Mouse (Mus musculus) kidney, postnatal 25 days (tissue): Measurements from ENCODE around the gene Rpl29.

Experiments used
- DNase-seq, 2 experiments: peaks; one replicate each; pipeline ENCODE4 v3.0.0; 2021; ENCODE audit warnings: mixed read lengths in 2 of 2

Gene Rpl29

DNA sequence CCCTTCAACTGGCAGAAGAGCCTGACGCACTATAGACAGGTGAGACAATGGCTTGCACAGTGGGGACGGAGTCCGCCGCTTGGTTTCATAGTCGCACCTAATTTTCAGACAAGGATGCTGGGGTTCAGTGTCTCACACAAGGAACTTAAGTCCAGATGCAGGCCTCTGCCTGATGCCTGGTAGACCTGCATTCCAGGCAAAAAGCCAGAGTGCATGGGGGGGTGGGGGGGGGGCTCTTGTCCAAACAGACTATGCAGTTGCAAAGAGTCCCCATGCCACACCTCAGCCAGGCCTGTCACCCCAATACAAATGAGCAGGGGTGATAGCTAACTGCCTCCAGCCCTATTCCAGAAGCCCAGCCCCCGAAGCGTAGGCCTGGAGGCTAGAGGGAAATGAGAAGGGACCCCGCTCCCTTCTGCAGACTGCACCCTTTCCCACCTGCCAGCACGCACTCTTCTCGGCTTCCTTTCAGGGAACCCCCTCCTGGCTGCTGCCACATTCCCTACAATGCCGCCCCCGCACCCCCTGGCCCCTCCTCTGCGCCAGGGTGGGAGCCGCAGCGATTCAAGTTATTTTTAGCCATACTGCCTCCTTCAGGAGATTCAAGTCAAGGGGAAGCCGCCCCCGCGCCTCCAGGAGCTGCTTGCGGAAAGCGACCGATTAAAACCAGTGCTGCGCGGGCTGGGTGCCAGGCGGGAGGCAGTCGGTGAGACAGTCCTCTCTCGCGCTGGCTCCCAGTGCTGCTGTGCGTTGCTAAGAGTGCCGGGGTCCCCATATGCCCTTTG, 11.2 kb upstream of the Rpl29 start:
- DNase-seq = peak; percentile 90 to 92

DNA sequence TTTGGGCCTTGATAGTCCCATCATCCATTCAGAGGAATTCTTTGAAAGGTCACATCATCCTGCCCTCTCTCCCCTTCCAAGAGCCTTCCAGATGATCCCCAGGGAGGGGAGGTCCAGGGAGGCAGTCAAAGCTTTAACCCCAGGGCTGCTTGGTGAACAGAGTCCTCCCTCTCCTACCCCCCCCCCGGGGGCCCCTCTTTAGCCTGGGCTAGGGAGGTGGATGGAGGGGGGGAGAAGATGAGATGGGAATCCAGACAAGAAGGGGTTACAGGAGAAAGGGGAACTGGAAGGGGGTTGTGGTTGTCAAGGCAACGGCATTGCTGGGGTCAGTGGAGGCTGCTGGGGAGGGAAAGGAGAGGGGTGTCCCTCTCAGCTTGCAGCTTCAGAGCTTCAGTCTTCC, 8.6 kb upstream of the Rpl29 start:
- DNase-seq = no peak

DNA sequence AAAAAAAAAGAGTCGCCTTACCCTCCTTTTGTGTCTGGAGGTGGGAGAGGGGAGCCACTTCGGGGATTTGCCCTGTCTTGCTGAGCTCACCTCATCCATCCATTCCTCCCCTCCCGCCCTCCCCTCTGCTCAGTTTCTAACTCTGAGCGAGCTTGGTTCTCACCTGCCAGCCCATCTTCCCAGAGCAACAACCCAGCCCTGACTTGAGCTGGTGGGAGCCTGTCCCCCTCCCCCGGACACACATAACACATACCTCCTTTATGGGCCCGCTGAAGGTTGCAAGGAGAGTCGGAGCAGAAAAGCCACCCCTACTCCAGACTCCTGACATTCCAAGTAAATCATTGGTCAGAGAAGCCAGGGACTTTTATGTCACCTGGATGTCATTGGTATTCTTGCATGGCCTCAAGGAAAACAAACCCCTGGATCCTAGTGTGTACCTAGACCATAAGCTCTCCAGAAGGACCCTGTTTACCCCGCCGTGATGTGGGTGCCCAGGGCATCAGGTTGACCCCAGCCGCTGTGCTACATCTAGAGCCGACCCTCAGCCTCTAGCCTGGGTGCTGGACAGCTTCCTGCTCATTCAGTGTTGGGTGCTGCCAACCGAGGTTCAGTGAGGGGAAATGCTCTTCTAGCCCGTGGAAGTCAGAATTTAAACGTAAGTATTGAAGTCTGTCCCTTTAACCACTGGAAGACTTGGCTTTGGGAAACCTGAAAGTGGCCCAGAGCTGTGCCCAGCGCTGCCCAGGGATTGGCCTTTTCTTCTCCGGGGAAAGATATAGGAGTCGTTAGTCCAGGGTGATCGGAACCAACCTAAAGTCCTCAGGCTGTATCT, 8.0 kb upstream of the Rpl29 start:
- DNase-seq = no peak

DNA sequence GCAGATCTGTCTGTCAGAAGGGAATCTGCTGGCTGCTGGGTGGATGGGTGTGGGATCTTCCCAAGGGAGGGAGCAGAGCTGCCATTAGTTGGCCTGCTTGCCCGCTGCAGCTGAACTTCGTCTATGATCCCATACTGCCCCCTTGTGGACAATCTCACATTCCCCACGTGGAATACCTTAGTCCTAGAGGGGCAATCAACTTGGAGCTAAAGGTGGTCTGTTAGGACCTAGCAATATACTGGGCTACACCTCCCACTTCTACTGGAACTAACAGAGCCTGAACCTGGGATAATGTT, 7.4 kb upstream of the Rpl29 start:
- DNase-seq = peak; percentile 87 to 94

DNA sequence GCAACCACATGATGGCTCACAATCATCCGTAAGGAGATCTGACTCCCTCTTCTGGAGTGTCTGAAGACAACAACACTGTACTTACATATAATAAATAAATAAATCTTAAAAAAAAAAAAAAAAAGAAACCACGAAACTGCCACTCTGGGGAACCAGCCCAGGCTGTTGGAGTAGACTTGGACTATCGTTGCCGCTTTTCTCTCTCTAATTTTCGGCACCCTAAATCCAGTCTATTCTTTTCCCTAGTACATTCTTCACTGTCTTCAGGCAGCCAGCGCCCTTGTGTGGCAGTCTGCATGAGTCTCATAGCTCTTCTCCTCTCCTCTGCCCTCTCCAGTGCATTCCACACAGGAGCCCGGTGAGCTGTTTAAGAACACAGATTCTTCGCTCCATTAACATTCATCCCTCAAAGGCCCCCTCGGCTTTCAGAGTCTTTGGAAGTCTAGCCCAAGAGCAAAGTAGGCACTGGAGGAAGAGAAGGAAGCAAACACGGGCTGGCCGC, 484 bp upstream of the Rpl29 start:
- no peak for DNase-seq

DNA sequence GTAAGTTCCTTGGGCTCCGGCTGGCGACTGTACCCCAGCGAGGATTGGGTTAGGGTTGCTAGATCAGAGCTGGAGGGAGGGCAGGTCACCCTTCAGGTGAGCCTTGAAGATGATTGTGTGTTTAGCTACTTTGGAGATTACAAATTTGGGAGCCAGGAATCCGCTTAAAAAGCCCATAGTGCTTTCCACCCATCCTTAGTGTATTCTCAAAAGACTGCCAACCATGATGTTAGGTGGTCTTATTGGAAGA, 686 bp downstream of the Rpl29 start:
- DNase-seq = no peak

DNA sequence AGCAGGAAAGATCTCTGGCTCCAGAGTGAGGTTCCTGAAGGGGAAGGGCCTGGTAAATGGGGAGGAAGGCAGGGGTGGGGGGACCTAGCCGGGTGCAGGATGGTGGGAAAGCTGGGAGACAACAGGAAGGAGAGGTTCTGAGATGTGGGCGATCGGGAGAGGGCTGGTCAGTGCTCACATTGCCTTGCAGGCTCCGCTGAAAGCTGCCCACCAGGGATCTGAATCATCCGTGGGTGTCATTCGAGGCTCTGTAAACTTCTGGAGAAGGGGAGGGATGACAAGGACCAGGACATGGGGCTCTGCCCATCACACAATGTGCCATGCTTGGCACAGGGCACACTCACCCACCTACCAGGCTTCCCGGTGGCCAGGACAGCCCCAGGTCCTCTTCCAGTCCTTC, 4.1 kb downstream of the Rpl29 start:
- DNase-seq = no peak

DNA sequence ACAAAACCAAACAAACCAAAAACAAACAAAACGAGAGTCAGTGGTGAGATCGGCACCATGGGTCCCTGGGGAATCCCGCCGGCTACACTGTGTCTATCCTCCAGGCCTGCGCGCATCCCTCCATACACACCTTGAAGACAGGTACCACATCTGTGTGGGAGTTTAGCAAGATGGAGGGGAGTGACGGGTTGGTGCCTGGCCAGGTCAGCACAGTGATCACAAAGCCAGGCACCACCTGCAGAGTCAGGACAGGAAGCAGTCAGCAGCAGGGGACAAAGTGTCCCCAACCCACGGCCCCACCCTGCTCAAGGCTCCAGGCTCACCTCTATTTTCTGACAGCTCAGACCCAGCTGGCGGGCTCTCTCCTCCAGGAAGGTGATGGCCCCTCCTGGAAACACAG, 7.3 kb downstream of the Rpl29 start:
- no peak for DNase-seq

DNA sequence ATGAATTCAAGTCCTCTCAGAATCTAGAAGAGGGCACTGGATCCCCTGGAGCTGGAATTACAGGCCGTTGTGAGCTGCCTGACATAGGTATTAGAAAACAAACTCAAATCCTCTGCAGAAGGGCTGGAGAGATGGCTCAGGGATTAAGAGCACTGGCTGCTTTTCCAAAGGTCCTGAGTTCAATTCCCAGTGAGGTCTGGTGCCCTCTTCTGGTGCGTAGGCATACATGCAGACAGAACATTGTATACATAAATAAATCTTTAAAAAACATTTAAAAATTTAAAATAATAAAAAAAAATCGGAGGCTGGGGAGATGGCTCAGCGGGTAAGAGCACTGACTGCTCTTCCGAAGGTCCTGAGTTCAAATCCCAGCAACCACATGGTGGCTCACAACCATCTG, 13.4 kb downstream of the Rpl29 start:
- no peak for DNase-seq

DNA sequence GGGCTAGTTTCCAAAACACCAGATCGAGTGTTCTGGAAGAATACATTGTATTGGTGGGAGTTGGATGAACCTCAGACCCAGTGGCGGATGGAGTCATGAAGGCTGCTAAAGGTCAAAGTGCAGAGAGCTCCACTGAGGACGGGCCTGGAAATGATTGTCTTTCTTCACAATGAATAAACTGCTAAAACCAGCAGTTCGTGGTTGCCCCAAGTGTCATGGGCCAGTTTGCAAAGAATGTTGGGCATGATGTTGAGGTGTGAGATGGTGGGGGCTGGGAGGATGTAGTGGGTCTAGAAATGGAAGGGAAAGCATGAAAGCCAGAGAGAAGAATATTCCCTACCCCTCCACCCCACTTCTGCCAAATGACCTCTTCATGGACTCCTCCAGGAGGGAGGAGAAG, 15.6 kb downstream of the Rpl29 start:
- DNase-seq = peak; percentile 62 to 77

DNA sequence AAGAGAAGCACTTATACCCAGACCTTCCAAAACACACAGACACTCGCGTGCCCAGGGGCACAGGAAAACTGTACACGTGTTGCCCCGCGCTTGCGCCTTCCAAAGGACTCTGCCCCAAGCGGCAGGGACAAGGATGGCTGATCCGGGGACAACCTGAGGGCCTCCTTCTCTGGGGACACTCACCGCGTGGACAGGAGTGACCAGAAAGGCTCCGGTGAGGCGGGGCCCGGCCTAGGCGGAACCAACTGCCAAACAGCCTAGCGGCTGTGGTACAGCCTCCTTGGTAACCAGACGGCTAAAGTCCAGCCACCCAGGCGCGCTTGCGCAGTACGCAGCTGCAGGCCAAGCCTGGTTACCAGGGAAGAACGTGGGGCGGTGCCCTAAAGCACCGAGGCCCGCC, 18.1 kb downstream of the Rpl29 start, which contains the start of the genes Abhd14b and Abhd14a:
Gene Abhd14b, plus strand, starts transcription at position 112 of the 400 bp plus-strand sequence.
Gene Abhd14a, minus strand, starts transcription at position 331 of the 400 bp plus-strand sequence.
- DNase-seq = peak; percentile 98 to 99

DNA sequence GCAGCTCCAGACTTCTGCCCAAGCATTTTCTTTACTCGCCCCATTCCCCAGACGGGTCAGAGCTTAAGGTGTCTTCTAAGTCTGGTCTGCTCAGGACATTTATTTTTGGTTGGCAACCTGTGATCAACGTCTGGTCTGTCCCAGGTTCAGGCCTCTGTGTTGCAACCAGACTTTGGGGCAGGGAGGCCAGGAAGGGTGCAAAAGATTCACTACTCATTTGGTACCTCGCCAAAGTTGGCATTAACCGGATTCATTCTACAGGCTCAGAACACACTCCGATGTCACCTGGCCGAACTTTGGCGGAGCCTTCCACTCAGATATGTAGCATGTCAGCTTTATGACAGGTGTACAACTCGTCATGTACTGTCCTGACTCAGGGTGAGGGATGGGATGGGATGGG, 18.7 kb downstream of the Rpl29 start:
- peak; percentile 41 to 67 for DNase-seq

DNA sequence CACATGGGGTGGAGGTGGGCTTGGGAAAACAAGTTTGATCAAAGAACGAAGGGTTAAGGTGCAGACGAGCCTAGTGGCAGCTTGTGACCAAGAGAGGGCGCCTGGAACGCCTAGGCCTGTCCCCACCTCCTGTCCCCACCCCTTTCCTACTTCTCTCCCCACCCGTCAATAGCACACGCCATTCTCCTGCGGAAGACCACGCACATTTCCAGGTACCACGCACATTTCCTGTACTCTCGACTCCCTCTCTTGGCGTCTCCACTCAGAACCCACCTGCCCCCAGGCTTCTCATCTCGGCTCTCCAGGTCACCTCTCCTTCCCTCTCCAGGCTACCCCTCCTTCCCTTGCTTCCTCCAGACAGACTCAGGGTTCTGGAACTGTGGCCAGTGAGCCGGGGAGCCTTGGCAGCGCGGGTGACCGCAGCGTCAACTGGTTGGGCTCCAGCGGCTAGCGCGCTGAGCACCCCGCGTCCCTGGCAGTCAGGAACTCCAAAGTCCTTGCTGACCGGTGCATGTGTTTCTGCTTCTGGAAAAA, 19.3 kb downstream of the Rpl29 start:
- DNase-seq = peak; percentile 86 to 92

DNA sequence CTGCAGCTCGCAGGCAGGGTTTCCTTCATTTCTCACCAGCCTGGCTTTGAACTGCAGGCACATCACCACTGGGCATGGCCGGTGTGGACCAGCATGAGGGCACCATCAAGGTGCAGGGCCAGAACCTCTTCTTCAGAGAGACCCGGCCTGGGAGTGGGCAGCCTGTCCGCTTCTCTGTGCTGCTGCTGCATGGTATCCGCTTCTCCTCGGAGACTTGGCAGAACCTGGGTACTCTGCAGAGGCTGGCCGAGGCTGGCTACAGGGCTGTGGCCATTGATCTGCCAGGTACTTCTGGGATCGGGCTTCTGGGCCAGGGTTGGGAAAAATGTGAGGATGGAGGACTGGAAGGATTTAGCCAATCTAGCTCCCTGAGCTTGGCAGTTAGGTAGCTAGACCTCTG, 20.7 kb downstream of the Rpl29 start:
- no peak for DNase-seq

DNA sequence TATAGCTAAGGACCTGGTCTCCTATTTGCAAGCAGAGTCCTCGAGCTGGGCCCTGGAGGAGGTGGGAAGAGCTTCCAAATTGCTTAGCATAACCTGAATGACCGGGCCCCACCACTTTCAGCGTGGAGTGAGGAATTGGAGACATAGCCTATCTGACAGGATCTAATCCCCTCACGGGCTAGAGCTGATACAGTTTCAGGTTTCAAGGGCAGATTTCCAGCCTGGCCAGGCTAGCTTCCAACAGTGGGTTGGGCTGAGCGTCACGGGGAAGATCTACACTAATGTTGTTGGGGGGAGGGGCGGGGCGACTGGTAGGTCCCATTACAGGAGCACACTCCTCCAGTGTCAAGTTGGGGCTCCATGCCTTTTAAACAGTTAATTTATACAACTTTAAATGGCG, 21.4 kb downstream of the Rpl29 start:
- peak; percentile 93 for DNase-seq

DNA sequence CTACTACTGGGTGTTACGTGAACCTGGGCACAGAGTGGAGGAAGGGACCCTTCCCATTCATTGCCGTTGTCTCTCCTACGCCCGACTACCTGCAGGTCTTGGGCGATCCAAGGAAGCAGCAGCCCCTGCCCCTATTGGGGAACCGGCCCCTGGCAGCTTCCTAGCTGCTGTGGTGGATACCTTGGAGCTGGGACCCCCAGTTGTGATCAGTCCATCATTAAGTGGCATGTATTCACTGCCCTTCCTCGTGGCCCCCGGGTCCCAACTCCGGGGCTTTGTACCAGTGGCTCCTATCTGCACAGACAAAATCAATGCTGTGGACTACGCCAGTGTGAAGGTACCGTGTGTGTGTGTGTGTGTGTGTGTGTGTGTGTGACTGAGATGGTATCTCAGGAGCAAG, 22.0 kb downstream of the Rpl29 start:
- DNase-seq = no peak

DNA sequence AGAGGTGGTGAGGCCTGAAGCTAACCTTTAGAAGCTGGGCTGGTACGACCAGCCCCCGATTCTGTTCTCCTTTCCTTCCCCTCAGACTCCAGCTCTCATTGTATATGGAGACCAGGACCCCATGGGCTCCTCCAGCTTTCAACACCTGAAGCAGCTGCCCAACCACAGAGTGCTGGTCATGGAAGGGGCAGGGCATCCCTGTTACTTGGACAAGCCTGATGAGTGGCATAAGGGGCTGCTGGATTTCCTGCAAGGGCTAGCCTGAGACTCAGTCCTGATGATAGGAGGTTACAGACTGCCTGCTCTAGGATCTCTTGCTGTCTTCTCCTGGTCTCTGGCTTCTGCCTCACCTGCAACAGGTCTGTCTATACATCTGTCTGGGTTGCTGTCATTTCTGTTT, 22.6 kb downstream of the Rpl29 start:
- DNase-seq = no peak

DNA sequence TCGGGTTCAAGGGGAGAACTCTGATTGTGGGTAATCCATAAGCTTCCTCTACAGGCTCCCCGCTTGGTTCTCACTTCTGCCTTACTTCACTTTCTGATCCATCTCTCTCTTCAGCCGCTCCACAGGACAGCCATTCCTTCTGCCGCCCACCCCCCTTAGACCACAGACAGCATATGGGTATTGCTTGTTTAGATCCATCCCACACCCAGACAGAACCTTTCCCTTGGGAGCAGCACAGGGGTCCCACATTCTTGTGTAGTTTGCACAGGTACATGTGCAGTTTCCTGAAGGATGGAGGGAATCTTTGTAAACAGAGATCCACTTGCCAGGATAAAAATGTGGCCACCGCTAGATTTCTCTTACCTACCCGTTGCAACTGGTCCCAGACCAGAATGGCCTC, 23.1 kb downstream of the Rpl29 start:
- no peak for DNase-seq

DNA sequence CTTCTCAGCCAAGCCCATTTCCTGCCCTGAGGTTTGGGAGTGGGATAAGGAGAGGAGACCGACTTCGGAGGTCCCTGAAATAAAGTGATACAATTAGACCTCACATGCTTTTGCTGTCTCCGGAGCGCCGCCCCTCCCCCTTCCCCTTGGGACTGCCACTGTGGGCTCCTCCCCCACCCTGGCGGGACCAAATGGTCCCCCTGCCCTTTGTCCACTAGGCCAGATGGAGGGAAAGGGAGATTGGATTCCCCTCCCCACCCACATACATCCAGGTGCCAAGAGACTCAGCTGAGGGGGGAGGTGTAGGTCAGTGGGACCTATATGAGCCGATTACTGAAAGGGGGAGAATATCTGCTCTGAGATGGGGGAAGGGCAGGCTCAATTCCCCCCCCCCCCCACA, 23.6 kb downstream of the Rpl29 start:
- DNase-seq = peak; percentile 89 to 93

DNA sequence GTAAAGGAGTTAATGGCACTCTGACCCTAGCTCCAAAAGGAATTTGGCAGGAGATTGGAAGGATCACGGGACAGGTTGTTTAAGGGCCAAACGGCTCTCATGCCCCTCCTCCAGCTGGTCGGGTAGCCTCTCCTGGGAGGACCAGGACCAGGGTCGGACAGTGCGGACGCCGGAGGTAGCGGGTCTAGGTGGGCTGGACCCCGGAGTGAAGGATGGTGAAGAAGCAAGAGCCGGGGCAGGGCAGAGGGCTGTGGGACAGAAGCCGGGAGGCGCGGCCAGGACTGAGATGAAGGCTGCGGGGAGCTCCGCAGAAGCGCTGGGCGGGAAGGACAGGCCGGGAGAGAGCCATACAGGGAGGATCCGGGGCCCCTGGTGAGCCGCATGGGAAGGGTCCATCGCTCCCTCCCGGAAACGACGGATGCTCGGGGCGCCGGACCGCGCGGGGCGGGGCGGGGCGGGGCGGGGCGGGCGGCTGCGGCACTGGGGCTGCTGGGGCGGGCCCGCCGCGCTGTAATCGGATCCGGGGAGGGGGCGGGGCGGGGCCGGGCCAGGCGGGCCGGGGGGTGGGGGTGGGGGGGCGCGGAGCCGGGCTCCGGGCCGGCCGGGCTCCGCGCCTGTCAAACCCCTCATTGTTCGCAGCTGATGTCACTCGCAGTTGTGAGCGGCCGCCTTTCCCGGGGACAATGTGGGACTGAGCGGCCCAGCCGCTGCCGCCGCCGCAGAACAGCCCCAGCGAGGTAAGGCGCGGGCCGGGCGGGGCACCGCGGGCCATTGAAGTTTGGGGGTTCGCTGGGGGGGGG, 24.2 kb downstream of the Rpl29 start, which contains the start of gene Pcbp4:
Gene Pcbp4, plus strand, starts transcription at position 21 of the 800 bp plus-strand sequence.
- DNase-seq = peak; percentile 79 to 90

DNA sequence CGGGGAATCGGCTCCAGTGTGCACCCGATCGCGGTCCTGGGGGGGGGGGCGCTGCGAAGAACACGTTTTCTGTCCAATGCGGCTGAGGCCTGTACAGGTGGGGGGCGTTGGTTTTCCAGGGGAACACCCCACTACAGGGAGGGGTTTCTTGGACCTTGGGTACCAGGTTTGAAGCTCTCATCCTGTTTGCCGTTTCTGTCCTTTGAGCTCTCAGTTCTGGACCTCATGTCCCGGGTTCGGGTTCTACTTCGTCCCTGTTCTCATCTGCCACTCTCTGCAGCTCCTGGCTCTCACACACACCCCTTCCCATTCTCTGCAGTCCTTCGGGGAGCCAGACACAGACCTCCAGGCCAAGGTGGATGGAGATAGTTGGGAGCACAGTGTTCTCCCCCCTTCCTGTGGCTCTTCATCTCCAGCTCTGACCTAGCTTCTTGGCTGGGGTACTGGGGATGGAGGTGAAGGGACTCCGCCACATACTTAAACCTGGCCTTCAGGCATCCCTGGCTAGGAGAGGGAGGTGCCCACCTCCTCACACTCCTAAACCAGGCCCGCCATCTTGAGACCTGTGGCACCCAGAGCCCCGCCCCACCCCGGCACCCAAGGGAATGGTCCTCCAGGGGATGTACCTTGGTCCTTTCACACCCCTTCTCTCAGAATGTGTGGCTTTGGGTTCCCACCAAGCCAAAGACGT, 25.0 kb downstream of the Rpl29 start:
- no peak for DNase-seq

DNA sequence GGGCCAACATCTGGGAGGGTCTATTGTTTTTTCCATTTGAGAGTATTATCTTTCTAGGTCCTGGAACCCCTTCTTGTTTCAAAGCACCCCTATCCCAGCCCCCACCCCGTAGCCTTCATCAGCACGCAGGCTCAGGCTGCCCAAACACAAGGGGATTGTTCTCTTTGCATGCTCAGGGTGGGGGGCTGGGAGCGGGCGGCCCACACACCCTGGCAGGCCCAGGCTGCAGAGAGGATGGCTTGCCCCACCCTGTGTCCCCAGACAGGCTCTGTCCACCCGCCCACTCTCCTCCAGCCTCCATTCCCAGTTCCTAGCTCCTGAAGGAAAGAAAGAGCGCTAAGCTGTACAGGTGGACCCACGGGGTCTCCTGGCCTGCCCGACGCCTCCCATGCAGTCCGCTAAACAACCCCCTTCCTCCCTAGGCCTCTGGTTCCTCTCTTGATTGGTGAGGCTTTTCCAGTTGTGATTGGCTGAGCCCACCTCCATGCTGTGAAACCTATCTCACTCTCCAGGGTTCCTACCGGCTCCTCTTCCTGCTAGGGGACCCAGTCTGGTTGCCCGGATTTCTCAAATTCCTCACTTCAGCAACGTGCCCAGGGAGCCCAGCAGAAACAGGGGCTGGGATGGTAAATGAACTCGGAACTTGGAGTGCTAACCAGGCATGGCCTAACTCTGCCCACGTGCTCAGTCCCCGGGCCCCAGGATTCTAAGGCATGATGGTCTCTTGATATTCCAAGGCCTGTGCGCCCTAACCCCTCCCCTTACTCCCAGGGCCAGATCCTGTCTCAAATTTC, 25.8 kb downstream of the Rpl29 start:
- no peak for DNase-seq
